Mouse (Mus musculus): ENCODE data around the gene Mrgprf.

The Mrgprf gene

DNA sequence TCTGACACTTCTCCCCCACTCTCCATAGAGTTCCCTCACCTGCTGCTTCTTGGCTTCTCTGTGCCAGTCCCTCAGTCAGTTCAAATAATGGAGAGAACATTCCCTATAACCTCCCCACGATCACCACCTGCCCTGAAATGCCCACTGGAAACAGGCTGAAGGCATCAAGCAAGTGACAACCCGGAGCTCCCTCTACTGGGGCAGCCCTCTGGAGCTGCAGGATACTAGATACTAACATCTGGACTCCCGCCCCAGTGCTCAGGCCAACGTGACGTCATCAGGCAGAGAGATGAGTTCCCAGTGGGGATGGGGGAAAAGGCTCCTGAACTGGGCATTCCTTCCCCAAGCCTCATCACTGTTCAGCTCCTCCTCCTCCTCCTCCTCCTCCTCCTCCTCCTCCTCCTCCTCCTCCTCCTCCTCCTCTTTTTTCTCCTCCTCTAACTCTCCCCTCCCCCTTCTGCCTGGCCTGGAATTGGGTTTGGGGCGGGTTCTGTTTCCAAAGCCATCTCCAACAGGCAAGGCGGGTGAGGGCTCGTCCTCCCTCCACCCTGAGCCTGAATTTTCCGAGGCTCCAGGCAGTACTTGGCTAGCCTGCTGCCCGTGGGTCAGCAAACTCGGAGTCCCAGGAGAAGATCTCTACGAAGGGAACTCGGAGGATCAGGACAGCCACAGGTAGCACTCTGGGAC is at the start of gene Mrgprf:
TSS of gene Mrgprf (plus strand) at position 508 of the 687 bp plus-strand sequence.
- DNase-seq (ENCODE audit: low spot score in 2 of 2): peak; percentile 66 to 77

DNA sequence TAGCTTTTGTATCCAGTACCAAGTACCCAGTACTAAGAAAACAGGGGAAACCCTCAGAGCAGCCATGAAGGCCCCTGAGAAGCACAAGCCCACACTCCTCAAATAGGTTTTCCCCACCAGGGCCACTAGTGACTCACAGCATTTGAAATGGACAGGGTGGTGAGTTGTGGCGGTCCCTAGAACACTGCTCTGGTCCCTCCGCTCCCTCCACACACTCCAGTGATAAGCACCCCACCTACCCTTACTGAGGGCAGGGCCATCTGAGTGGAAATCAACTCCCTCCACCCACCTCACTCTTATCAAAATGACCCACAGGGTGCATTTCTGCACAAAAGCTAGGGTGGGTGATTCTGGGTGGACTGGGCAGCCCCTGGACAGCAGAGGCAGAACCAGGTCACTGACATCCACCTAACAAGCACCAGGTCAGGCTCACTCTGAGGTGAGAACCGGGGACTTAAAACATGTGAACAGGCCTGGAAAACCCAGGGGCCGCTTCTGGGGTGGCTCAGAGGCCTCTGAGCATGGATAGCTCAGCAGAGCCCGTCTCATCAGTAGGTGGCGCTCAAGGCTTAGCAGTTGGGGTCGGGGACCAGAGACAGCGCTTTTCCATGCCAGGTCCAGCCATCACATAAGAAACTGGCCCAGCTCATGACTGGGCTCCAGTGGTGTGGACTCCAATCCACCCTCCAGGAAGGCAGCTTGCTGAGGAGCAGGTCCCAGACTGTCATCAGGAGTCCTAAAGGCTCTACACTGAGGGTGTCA is 47.7 kb upstream of the Mrgprf start:
- peak; percentile 72 to 89 for DNase-seq (ENCODE audit: low spot score in 2 of 2)

DNA sequence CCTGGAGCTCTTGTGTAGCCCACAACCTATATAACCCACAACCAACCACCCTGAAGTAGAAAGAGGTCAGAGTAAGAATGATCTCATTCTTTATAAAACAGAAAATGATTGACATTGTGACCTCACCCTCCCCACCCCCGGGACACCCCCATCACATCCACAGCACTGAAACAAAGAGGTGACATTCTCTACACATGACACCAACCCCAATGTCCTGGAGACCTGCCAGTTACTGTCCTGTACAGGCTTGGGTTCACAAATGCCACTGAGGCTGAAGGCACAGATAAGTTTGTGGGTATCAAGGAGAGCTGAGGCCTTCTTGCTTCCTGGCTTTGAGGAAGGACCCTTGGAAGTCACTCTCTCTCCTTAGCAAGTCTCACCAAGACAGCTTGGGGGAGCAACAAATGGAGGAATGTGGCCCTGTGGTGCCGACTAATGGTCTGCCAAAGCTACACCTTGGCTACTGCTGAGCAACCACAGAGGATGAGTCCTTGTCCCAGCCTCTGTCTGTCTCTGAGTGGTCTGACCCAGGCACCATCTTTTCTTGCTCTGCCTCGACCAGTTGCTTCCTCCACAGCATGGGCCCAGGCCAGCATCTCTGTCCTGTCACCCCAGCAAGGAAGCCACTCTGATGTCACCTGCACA is 46.5 kb upstream of the Mrgprf start:
- no peak for DNase-seq (ENCODE audit: low spot score in 2 of 2)

DNA sequence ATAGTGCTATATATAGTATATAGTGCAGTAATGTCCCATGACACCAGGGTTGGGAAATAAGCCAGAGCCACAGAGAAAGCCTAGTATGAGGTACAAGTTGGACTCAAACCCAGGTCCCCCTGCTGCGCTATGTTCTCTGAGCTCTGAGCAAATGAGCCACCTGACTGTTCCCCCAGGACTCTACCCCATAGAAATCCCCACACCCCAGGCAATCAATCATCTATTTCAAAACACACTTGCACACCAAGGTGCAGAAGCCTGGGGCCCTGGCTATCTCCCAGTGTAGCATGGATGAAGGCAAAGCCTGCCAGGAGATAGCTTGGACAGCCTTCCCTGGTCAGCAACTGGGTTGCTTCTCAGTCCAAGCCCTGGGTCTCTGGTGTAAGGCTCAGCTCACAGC is 44.5 kb upstream of the Mrgprf start:
- DNase-seq (ENCODE audit: low spot score in 2 of 2): no peak

DNA sequence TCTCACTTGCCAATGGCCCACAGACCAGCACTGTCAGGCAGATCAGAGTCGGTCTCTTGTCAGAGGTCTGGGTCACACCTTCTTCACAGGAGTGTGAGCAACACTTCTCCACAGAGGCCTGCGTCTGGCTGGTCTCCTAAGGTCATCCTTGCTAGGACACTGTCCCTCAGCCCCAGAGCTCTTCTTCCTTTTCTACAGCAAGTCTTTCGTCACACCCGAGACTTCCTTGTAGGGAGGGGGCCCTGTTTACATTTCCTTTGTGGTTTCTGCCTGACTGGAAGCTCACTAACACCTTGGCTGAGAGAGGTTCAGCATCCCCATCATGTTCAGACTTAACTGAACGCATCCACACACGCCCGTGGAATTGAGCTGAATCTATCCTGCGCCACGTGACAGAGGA is 36.4 kb upstream of the Mrgprf start:
- no peak for DNase-seq (ENCODE audit: low spot score in 2 of 2)

DNA sequence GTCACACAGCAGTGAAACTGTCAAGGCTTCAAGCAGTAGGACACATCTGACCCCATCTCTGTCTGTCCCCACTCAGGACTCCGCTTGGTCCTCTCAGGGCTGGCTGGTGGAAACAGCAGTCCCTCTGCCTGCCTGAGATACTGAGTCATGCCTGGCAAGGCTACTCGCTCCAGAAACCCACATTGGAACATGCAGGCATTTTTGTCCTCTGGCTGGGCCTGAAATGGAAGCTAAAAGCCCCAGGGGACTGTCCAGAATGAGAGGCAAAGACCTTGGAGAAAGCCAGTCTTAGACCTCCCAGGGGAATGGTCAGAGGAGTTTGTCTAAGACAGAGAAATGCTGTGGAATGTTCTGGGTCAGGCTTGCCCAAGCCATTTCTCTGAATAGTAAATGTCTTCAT is 34.6 kb upstream of the Mrgprf start:
- DNase-seq (ENCODE audit: low spot score in 2 of 2): no peak

DNA sequence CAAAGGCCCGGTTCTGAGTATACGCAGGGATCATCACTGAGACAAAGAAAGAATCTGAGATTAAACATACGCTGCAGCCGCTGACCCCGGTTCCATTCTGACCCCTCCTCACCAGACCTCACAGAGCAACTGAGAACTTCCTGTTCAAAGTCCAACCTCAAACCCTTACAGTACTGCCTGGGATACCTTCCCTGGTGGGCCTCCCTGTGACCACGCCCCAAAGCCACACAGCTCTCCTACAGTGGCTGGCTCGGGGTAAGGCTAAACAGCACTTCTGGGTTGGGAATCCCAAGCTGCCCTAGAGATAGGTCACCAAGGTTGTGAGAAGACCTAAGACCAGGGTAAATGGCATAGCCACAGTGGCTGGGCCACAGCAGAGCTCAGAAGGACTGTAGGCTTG is 31.7 kb upstream of the Mrgprf start:
- DNase-seq (ENCODE audit: low spot score in 2 of 2): no peak

DNA sequence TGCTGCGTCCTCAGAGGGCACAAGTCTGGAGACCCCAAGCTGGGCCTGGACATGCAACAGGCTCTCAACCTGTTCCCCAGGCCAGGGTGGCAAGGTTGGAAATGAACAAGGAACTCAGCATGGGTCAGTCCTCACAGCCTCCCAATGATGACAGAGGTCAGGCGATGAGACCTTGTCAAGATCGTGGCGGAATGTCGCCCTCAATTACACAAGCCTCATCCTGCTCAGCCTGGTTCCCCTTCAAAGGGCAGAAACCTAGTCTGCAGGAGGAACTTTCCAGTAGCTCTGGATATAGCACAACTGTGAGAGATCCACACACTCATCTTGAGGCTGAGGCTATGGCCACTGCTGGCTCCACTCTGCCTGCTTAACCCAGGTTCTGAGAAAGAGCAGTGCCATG is 29.7 kb upstream of the Mrgprf start:
- no peak for DNase-seq (ENCODE audit: low spot score in 2 of 2)

DNA sequence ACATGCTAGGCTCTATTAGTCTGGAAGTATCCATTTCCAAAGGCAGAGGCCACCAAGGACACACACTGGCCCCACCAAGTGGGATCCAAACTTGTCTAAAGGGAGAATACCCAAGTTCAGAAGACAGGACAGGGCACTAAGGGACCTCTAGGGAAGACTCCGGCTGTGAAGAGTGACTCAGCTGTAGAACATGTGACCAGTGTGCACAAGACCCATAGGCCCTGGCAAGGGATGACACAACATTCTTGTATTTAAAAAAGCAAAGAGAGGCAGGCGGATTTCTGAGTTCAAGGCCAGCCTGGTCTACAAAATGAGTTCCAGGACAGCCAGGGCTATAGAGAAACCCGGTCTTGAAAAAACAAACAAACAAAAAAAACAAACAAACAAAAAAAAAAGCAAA is 25.1 kb upstream of the Mrgprf start:
- no peak for DNase-seq (ENCODE audit: low spot score in 2 of 2)

DNA sequence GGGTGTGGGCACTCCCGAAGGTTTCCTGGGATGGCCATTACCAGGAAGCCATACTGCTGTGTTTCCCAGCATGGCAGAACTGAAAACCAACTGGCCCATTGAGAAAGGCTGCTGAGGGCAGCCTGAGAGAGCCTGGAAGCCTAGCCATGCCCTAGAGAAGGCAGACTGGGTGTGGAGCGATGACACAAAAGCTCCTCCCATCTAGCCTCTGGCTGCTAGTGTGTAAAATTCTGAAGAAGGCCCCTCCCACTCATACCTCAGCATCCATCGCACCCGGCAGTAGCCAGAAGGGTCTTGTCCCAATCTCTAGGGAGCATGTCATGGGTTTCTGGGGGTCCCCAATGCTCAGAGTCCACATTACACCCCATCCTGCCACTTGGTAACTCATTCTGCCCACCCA is 19.2 kb upstream of the Mrgprf start:
- no peak for DNase-seq (ENCODE audit: low spot score in 2 of 2)

DNA sequence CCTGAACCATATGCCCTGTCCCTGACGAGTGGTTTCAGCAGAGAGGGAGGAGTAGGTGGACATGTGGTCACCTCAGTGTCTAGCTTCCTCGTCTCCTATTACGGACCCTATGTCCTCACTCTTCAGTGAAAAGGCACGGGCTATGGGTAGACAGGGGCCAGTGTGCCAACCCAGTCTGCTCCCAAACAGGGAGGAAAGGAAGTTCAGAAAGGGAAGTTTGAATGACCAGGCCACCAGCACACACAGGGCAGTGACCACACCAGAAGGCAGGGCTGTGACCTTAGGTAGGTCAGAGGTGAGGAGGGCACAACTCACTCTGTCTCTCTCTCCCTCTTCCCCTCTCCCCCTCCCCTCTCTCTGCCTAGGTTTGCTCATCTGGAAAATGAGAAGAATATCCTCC is 17.6 kb upstream of the Mrgprf start:
- DNase-seq (ENCODE audit: low spot score in 2 of 2): no peak

DNA sequence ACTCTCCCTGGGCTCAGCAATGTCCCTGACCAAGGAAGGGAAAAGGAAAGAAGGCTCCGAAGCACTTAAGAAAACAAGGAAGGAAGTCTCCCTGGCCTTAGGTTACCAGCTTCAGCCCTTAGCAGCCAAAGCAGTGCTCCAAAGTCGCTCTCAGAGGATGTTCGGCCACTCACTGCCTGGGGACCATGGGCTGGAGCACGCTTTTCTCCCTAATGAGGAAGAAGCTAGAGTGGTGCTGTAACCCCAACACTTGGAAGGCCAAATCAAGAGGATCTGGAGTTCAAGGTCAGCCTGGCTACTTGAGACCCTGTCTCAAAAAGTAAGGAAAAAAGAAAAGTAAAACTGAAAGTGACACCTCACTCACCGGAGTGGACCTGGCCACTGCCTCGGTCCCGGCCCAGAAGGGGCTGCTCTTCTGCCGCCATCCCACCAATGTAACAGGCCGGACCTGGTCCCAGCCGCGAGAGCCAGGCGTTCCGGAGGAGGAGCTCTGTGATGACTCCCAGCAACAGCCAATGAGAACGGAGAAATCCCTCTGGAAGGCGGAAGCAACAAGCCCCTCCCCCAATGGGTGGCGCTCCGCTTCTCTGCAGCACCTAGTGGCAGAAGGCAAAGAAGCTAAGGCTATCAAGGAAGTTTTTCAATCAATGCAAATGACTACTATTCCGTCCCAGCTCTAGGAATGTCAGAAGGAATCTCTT is 17.0 kb upstream of the Mrgprf start, which contains the start of gene Tpcn2:
TSS of gene Tpcn2 (minus strand) at position 525 of the 701 bp plus-strand sequence.
- DNase-seq (ENCODE audit: low spot score in 2 of 2): peak; percentile 91 to 95

DNA sequence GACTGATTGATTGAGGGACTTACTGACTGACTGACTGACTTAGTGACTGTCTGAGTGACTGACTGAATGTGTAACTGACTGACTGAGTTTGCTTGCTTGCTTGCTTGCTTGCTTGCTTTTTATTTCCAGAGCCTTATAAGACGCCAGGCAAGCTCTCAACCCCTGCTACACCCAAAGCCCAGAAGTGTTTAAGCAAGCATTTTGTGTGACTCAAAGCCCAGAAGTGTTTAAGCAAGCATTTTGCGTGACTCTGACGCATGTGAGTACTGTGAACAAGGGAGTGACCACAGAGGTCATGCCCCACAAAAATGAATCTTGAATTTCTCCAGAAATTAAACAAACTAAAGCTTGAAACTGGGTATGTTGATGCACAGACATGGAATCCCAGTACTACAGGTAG is 16.3 kb upstream of the Mrgprf start:
- DNase-seq (ENCODE audit: low spot score in 2 of 2): no peak

DNA sequence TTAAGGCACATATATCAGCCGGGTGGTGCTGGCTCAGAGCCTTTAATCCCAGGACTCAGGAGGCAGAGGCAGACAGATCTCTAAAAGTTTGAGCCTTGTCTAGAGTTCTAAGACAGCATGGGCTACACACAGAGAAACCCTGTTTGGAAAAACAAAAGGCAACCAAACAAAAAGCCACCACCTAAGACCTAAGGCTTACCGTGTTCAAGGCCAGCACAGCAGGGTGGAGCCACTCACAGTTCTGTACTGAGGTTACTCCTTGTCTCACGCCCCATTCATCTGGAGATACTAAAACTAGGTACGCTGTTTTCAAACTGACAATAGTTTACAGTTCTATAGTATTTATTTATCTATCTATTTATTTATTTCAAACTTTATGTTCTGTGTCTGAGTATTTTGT is 15.2 kb upstream of the Mrgprf start:
- no peak for DNase-seq (ENCODE audit: low spot score in 2 of 2)

DNA sequence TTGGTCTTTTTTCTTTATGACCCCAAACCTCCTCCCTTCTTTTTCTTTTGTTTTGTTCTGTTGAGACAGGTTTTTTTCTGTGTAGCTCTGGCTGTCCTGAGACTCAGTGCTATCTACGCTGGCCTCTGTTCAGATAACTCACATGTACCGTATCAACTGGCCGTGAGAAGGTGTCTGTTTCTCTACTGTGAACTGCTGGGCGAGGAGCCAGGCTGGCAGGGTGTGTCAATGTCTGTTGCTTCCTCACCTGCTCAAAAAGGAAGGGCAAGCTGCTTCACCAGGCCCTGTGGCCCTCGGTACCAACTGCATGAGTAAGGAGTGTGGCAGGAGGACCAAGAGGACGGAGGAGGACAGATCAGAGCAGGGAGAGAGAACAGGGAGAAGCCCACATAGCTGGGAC is 13.2 kb upstream of the Mrgprf start:
- DNase-seq (ENCODE audit: low spot score in 2 of 2): no peak

DNA sequence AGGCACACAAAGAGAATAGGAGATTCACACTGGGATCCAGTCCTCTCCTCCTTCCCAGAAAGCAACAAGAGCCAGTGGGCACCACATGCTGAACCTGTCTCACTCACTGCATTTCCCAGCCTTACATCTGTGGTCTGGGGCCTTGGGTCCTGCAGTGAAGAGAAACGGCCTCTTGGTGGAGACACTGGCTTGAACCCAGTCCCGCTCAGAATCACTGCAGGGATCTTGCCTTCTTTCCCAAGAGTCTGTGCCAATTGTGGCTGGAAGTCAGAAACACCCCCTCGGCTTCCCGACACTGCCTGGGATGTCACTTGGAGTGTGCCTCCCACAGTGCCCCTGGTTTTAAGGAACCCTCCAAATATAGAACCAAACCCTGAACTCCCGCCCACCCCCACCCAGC is 11.3 kb upstream of the Mrgprf start:
- no peak for DNase-seq (ENCODE audit: low spot score in 2 of 2)

DNA sequence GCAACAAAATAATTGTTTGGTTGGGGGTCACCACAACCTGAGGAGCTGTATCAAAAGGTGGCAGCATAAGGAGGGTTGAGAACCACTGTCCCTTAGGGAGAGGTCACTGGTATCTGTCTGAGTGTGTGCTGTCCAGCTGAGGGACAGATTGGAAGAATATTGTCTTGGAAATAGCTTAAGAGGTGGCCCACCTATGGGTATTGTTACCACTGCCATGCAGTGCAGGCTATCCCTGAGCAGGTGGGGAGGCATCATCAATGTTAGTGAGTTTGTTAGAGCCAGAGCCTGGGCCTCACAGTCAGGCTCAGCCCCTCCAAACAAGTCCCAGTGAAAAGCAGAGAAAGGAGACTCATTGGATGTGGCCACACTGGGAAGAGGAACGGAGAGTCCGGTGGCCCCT is 8.8 kb upstream of the Mrgprf start:
- no peak for DNase-seq (ENCODE audit: low spot score in 2 of 2)

DNA sequence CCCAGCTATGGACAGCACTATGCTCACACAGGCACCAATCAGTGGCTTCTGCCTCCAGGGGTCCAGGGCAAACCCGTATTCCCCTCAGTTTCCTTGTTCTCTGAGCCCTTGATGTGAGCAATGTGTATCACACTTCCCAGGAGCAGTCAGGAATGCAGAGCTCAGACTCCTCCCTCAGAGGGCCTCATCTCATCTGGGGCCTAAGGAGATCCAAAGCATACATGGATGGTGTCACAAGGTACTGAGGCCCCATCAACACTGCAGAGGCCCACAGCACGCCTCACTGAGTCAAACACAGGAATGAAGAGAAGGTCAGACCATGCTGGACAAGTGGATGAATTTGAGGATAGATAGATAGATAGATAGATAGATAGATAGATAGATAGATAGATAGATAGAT is 7.9 kb upstream of the Mrgprf start:
- DNase-seq (ENCODE audit: low spot score in 2 of 2): no peak

DNA sequence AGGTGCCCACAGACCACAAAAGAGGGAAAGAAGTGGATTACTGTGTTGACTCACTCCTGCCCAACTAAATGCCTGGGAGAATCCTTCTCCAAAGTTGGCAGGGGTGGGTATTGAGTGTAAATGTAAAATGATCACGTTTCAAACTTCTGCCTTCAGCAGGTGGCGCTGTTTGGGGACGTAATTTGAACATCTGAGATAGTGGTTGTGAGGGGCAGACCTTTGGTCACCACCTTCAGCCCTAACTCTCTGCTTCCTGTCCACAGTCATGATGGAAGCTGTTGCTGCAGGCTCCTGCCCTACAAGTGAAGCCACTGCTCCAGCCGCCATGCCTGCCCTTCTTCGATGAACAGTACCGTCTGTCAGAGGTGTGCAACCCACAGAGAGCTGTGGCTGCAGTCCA is 6.8 kb upstream of the Mrgprf start:
- DNase-seq (ENCODE audit: low spot score in 2 of 2): no peak

DNA sequence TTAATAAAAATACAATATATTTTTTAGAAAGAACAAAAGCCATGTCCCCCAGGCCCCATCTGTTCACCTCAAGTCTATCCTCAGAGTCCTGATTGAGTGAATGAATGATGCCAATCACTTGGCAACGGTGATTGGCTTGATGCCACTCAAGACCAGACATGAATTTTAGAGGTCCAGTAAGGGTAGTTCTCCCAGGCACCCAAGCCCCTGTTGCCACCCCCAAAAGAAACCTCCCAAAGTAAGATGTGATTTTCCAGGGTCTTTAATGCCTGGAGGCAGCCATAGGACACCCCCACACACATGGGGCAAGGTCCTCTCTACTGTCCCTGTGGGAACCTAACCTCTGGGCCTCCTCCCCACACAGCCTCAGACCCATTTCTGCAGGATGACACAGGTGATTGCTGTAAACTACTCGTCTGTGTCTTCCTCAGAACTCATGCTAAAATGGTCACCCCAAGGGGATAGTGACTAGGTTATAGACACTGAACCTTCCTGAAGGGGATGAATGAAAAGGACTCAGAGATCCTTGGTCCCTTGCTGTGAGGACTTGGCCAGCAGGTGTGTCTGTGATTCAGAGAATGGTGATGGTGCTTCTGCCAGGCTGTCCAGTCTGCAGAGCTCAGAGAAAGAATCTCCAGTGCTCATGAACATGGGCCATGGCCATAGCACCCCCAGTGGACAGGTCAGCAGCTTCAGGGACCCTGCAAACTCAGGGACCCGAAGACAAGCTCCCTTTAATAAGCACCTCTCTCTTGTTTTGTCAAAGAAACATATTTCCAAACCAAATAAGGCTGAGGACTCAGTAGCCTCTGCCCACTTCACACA is 1.8 kb upstream of the Mrgprf start:
- no peak for DNase-seq (ENCODE audit: low spot score in 2 of 2)

DNA sequence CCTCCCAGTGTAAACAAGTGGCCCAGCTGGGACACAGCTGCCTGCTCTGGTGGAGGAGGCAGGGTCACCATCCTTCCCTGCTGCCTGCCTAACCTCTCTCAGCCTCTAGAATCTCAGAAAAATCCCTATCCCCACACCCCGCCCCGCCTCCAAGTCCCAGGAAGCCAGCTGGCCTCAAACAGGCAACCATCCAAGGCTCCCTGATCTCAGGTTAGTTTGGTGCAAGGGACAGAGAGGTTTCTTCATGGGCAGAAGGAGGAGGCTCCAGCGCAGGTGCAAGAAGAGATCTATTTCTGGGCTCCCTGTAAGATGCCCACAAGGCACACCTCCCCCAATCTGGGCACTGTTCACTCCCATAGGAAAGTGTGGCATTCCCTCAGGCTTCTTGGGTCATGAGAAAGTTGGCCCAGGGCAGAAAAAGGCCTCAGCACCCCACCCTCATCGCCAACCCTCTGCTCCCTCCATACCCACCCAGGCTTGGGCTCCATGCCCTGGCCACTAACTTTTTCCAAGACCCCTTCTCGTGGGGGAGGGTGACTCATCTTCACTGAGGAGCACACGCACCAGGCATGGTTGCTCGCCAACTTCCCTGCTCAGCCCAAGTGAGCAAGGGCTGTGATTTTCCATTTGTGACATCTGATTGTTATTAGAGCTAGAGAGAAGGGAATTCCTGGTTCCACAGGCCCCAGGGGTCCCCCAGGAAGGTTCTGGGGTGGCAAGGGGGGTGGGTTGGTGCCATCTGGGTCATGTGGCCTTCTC is 887 bp upstream of the Mrgprf start:
- peak in 1 of 2 experiments; percentile 45 for DNase-seq (ENCODE audit: low spot score in 2 of 2)
